Mouse (Mus musculus) liver, embryonic 16.5 days (tissue): Measurements from ENCODE around the gene Eif2ak4. TPM values are rescaled to one million over a fixed set of nuclear protein-coding genes. Genes with fewer than 3 reads are reported as not detected.
A peak's percentile ranks its signal among the peaks of the same experiment; 100 is the strongest.

ENCODE experiments used
- ATAC-seq: fragments of 200-750 bp; cut with Nextera tagmentation; 2 replicates; pipeline ENCODE4 v1.8.0; 2017; ENCODE audit warnings: low read depth, mild to moderate bottlenecking, moderate number of reproducible peaks, moderate library complexity
- H3K27ac ChIP-seq: fragments of 300-500 bp; sonication (generic); 2 replicates; pipeline ENCODE4 v1.5.1; 2014; ENCODE audit warnings: mild to moderate bottlenecking, low read length
- H3K27me3 ChIP-seq: fragments of 300-500 bp; sonication (generic); 2 replicates; pipeline ENCODE4 v1.6.1; 2014; ENCODE audit warnings: low read depth, low read length, mixed read lengths; ENCODE audit not compliant: control insufficient read depth, insufficient read depth
- H3K36me3 ChIP-seq: fragments of 300-500 bp; sonication (generic); 2 replicates; pipeline ENCODE4 v1.6.1; 2014; ENCODE audit warnings: mild to moderate bottlenecking; ENCODE audit not compliant: control insufficient read depth, insufficient read depth
- H3K4me1 ChIP-seq: fragments of 300-500 bp; sonication (generic); 2 replicates; pipeline ENCODE4 v1.6.1; 2014; ENCODE audit warnings: low read depth, low read length, mixed read lengths; ENCODE audit not compliant: control insufficient read depth
- H3K4me2 ChIP-seq: fragments of 300-500 bp; sonication (generic); 2 replicates; pipeline ENCODE4 v1.6.1; 2014; ENCODE audit warnings: low read depth, low read length, mixed read lengths
- H3K4me3 ChIP-seq: fragments of 300-500 bp; sonication (generic); 2 replicates; pipeline ENCODE4 v1.5.1; 2014; ENCODE audit warnings: low read depth, mild to moderate bottlenecking, low read length
- H3K9ac ChIP-seq: fragments of 300-500 bp; sonication (generic); 2 replicates; pipeline ENCODE4 v1.6.1; 2014; ENCODE audit warnings: low read depth, low read length
- H3K9me3 ChIP-seq: fragments of 300-500 bp; sonication (generic); replicated peaks from 2 replicates; pipeline ENCODE4 v1.6.1; 2016; ENCODE audit warnings: low read length; ENCODE audit not compliant: control insufficient read depth
- WGBS: fragments of 180-500 bp; shearing (Covaris S2); extraction: QIAGEN DNeasy Blood & Tissue Kit; methylation state at CpG from one replicate; pipeline ENCODE4 v1.1.7; 2014; ENCODE audit not compliant: insufficient replicate concordance; 5-methylcytosine and 5-hydroxymethylcytosine counted together
- polyA plus RNA-seq: library from polyadenylated mRNA; unstranded; fragments of >200 nt; fragmentation: Nextera tagmentation; extraction: Ambion mirVana; gene quantifications from 2 replicates; pipeline ENCODE4 v1.2.1, GENCODE M21; 2015

Eif2ak4 gene
- polyA plus RNA-seq, 1 experiment from 2014 or later: 5.1 TPM

- Histone ChIP-seq H3K36me3 (peaks cover 6% of the 10 kb centered on the region; the same call in 1 of the 2 replicates), H3K4me3 (no peak overlapping the region), H3K9ac (no peak overlapping the region), H3K9me3 (no peaks in the 10 kb centered on the region), H3K27me3 (no peaks in the 10 kb centered on the region), H3K4me1 (peaks cover 2% of the 10 kb centered on the region; the same call in 1 of the 2 replicates), H3K4me2 (no peak overlapping the region), H3K27ac (no peak overlapping the region)
- ATAC-seq: no peak
- 73% methylated on average over 13 of the region's 13 CpGs for WGBS
Measured at GRCm38 (mm10) chr2:118445696-118446674, 57.6 kb downstream of the Eif2ak4 start.

- WGBS: 77% methylated on average over 12 of the region's 12 CpGs
Measured at GRCm38 (mm10) chr2:118448181-118448580, 59.8 kb downstream of the Eif2ak4 start.

GRCm38 (mm10) chr2:118451056-118451455, 62.6 kb downstream of the Eif2ak4 start:
- Histone ChIP-seq H3K9ac (no peak overlapping the region), H3K36me3 (no peaks in the 10 kb centered on the region), H3K4me3 (no peak overlapping the region), H3K4me2 (no peak overlapping the region), H3K4me1 (no peaks in the 10 kb centered on the region; the same call in 1 of the 2 replicates), H3K9me3 (no peaks in the 10 kb centered on the region), H3K27ac (no peak overlapping the region), H3K27me3 (no peaks in the 10 kb centered on the region)
- 84% methylated on average over 6 of the region's 6 CpGs for WGBS
- peak; percentile 77 for ATAC-seq

More at GRCm38 (mm10) chr2:118448181-118448580, 59.8 kb downstream of the Eif2ak4 start:
- Histone ChIP-seq H3K36me3 (peaks cover 6% of the 10 kb centered on the region; the same call in 1 of the 2 replicates), H3K4me3 (no peak overlapping the region), H3K27me3 (no peaks in the 10 kb centered on the region), H3K9ac (no peak overlapping the region), H3K4me2 (no peak overlapping the region), H3K27ac (no peak overlapping the region), H3K4me1 (no peaks in the 10 kb centered on the region; the same call in 1 of the 2 replicates), H3K9me3 (no peaks in the 10 kb centered on the region)
- ATAC-seq: no peak

GRCm38 (mm10) chr2:118457029-118457428, 68.6 kb downstream of the Eif2ak4 start:
- H3K27ac ChIP-seq: no peak overlapping the region
- no peaks in the 10 kb centered on the region for H3K27me3 ChIP-seq
- no peaks in the 10 kb centered on the region for H3K36me3 ChIP-seq
- H3K9ac ChIP-seq: no peak overlapping the region
- no peak overlapping the region for H3K4me2 ChIP-seq
- ATAC-seq: no peak
- H3K9me3 ChIP-seq: no peaks in the 10 kb centered on the region
- H3K4me3 ChIP-seq: no peak overlapping the region
- no peaks in the 10 kb centered on the region for H3K4me1 ChIP-seq
- 76% methylated on average over 3 of the region's 3 CpGs for WGBS

GRCm38 (mm10) chr2:118457463-118458261, 69.2 kb downstream of the Eif2ak4 start:
- Histone ChIP-seq H3K4me1 (no peaks in the 10 kb centered on the region), H3K27me3 (no peaks in the 10 kb centered on the region), H3K9me3 (no peaks in the 10 kb centered on the region), H3K4me3 (no peak overlapping the region), H3K36me3 (no peaks in the 10 kb centered on the region; the same call in 1 of the 2 replicates), H3K9ac (no peak overlapping the region), H3K27ac (no peak overlapping the region), H3K4me2 (no peak overlapping the region)
- ATAC-seq: no peak
- 82% methylated on average over 13 of the region's 13 CpGs for WGBS

GRCm38 (mm10) chr2:118461480-118462165, 73.2 kb downstream of the Eif2ak4 start:
- H3K36me3 ChIP-seq: peaks cover 6% of the 10 kb centered on the region
- 76% methylated on average over 16 of the region's 16 CpGs for WGBS
- no peaks in the 10 kb centered on the region for H3K27me3 ChIP-seq

GRCm38 (mm10) chr2:118463480-118463879, 75.1 kb downstream of the Eif2ak4 start:
- ATAC-seq: no peak
- no peak overlapping the region for H3K9ac ChIP-seq
- H3K27ac ChIP-seq: no peak overlapping the region
- H3K4me1 ChIP-seq: no peaks in the 10 kb centered on the region
- H3K36me3 ChIP-seq: peaks cover 10% of the 10 kb centered on the region
- no peaks in the 10 kb centered on the region for H3K27me3 ChIP-seq
- no peaks in the 10 kb centered on the region for H3K9me3 ChIP-seq
- 80% methylated on average over 5 of the region's 5 CpGs for WGBS
- no peak overlapping the region for H3K4me2 ChIP-seq
- H3K4me3 ChIP-seq: no peak overlapping the region

More at GRCm38 (mm10) chr2:118461480-118462165, 73.2 kb downstream of the Eif2ak4 start:
- H3K4me2 ChIP-seq: no peak overlapping the region
- H3K9me3 ChIP-seq: no peaks in the 10 kb centered on the region
- no peaks in the 10 kb centered on the region for H3K4me1 ChIP-seq
- no peak overlapping the region for H3K4me3 ChIP-seq
- no peak for ATAC-seq
- H3K9ac ChIP-seq: no peak overlapping the region
- H3K27ac ChIP-seq: no peak overlapping the region

- H3K4me3 ChIP-seq: no peak overlapping the region
- H3K9me3 ChIP-seq: no peaks in the 10 kb centered on the region
- H3K27ac ChIP-seq: no peak overlapping the region
- ATAC-seq: no peak
- H3K36me3 ChIP-seq: peaks cover 10% of the 10 kb centered on the region
- no peaks in the 10 kb centered on the region for H3K27me3 ChIP-seq
- WGBS: 58% methylated on average over 3 of the region's 3 CpGs
- H3K9ac ChIP-seq: no peak overlapping the region
- H3K4me1 ChIP-seq: no peaks in the 10 kb centered on the region
- no peak overlapping the region for H3K4me2 ChIP-seq
Measured at GRCm38 (mm10) chr2:118464450-118464849, 76.0 kb downstream of the Eif2ak4 start.
